In genomic region chr19:6297641-6298040, GRCm38 (mm10) we compare ENCODE assay signal across 8 mouse cellular contexts. TPM values are rescaled to one million over a fixed set of nuclear protein-coding genes. Genes with fewer than 3 reads are reported as not detected.
DNase-seq lines count a peak whose midpoint lies in the region; ATAC-seq and TF ChIP-seq lines count a peak whose summit lies in the region.

No protein-coding gene starts in this region.

- H3K27ac ChIP-seq in spleen, adult 2 months (ENCODE audit: insufficient read depth, low read length): peak overlapping the region; percentile 50; the same call in 1 of the 2 replicates
- peak overlapping the region; percentile 81 for H3K27ac ChIP-seq in bone marrow macrophage, adult 2 months (ENCODE audit: insufficient read depth, low read depth, low read length)
- H3K27ac ChIP-seq in intestine, embryonic 15.5 days: 0 out of 2 replicates have a peak overlapping the region, but pooled peaks have one; percentile 19
- no peak overlapping the region for H3K27ac ChIP-seq in neural tube, embryonic 15.5 days (replicated peaks)

- WGBS in spleen, adult 2 months: 36% methylated on average over 9 of the region's 9 CpGs
- WGBS in intestine, embryonic 15.5 days: 80% methylated on average over 9 of the region's 9 CpGs
- WGBS in neural tube, embryonic 15.5 days: 93% methylated on average over 9 of the region's 9 CpGs

- no peak for ATAC-seq in intestine, embryonic 15.5 days
- ATAC-seq in neural tube, embryonic 15.5 days (ENCODE audit: low FRiP score): no peak

- H3K27me3 ChIP-seq in spleen, adult 2 months (ENCODE audit: control insufficient read depth, insufficient read depth, low read length): no peaks in the 10 kb centered on the region
- no peaks in the 10 kb centered on the region for H3K27me3 ChIP-seq in intestine, embryonic 15.5 days (replicated peaks)
- no peaks in the 10 kb centered on the region for H3K27me3 ChIP-seq in neural tube, embryonic 15.5 days (replicated peaks)

- no peak for TF ChIP-seq POLR2A in spleen, adult 2 months (IDR thresholded peaks at IDR 0.05; ENCODE audit: low read depth, low read length)
- no peak for TF ChIP-seq POLR2A in bone marrow macrophage, adult 2 months (IDR thresholded peaks at IDR 0.05; ENCODE audit: borderline replicate concordance, low read depth, low read length)

- no peak overlapping the region for H3K4me3 ChIP-seq in spleen, adult 2 months (ENCODE audit: extremely low read depth, insufficient read depth, insufficient read length)
- H3K4me3 ChIP-seq in bone marrow macrophage, adult 2 months (ENCODE audit: insufficient read depth, low read length): 0 out of 2 replicates have a peak overlapping the region, but pooled peaks have one; percentile 2
- H3K4me3 ChIP-seq in intestine, embryonic 15.5 days (replicated peaks): no peak overlapping the region
- H3K4me3 ChIP-seq in neural tube, embryonic 15.5 days (replicated peaks): no peak overlapping the region

- no peaks in the 10 kb centered on the region for H3K9me3 ChIP-seq in intestine, embryonic 15.5 days
- H3K9me3 ChIP-seq in neural tube, embryonic 15.5 days (replicated peaks): no peaks in the 10 kb centered on the region

- peaks cover 26% of the 10 kb centered on the region; the same call in 1 of the 2 replicates for H3K4me1 ChIP-seq in spleen, adult 2 months (ENCODE audit: control insufficient read depth, insufficient read depth, insufficient read length)
- peaks cover 87% of the 10 kb centered on the region for H3K4me1 ChIP-seq in bone marrow macrophage, adult 2 months (ENCODE audit: control insufficient read depth, insufficient read depth, low read length)
- no peaks in the 10 kb centered on the region for H3K4me1 ChIP-seq in intestine, embryonic 15.5 days (replicated peaks)
- no peaks in the 10 kb centered on the region for H3K4me1 ChIP-seq in neural tube, embryonic 15.5 days

- H3K4me2 ChIP-seq in intestine, embryonic 15.5 days (replicated peaks): no peak overlapping the region
- H3K4me2 ChIP-seq in neural tube, embryonic 15.5 days: no peak overlapping the region

- peaks cover 31% of the 10 kb centered on the region for H3K36me3 ChIP-seq in spleen, adult 2 months (ENCODE audit: control insufficient read depth, insufficient read depth, low read length)
- peaks cover 40% of the 10 kb centered on the region for H3K36me3 ChIP-seq in intestine, embryonic 15.5 days
- H3K36me3 ChIP-seq in neural tube, embryonic 15.5 days: peaks cover 64% of the 10 kb centered on the region

- no peak for DNase-seq in spleen, adult 2 months (ENCODE audit: low read depth in 1 of 2, low spot score in 2 of 2)
- no peak for DNase-seq in spleen, adult 12 weeks (ENCODE audit: low spot score)
- peak; percentile 76 for DNase-seq in skeletal muscle tissue, adult 2 months (ENCODE audit: low read depth, low spot score)
- DNase-seq in layer of hippocampus, postnatal 36 days: no peak
- DNase-seq in thymus, postnatal 36 days: no peak

- no peak overlapping the region for H3K9ac ChIP-seq in intestine, embryonic 15.5 days
- H3K9ac ChIP-seq in neural tube, embryonic 15.5 days (replicated peaks): no peak overlapping the region

- no peak for TF ChIP-seq CTCF in spleen, adult 2 months (IDR thresholded peaks at IDR 0.05; ENCODE audit: extremely low read depth, insufficient read depth, insufficient read length, insufficient replicate concordance)
- no peak for TF ChIP-seq CTCF in bone marrow macrophage, adult 2 months (IDR thresholded peaks at IDR 0.05; ENCODE audit: low read depth, low read length)

RNA-seq across cellular contexts. Expression of gene Cdc42bpg, which starts 8.6 kb away (rescaled TPM):
- 7.7 and 8.9 TPM in 2 replicates for polyA plus RNA-seq in spleen, adult 2 months (2012; rRNA removed)
- 6.9 and 7.0 TPM in 2 replicates for polyA plus RNA-seq in bone marrow macrophage, adult 2 months (2012; ENCODE audit: insufficient read depth, insufficient read length, missing spikeins)
- polyA plus RNA-seq in intestine, embryonic 15.5 days (2015; fragmentation: Nextera tagmentation; extraction: Ambion mirVana): 1.0 and 1.4 TPM in 2 replicates
- total RNA-seq in layer of hippocampus, postnatal 36 days (2021): 1 to 10 TPM; 4.3 to 6.9 TPM
- polyA plus RNA-seq in neural tube, embryonic 15.5 days (2015; fragmentation: Nextera tagmentation; extraction: Ambion mirVana): 0.33 and 0.36 TPM in 2 replicates

RNA-seq across cellular contexts. Expression of gene Ehd1, which starts 21.1 kb away (rescaled TPM):
- polyA plus RNA-seq in spleen, adult 2 months (2012; rRNA removed): 285 and 377 TPM in 2 replicates
- polyA plus RNA-seq in bone marrow macrophage, adult 2 months (2012; ENCODE audit: insufficient read depth, insufficient read length, missing spikeins): 91.9 and 96.3 TPM in 2 replicates
- 88.8 and 115 TPM in 2 replicates for polyA plus RNA-seq in intestine, embryonic 15.5 days (2015; fragmentation: Nextera tagmentation; extraction: Ambion mirVana)
- total RNA-seq in layer of hippocampus, postnatal 36 days (2021): 10 to 100 TPM; 72.8 to 82.2 TPM
- 80.6 and 87.7 TPM in 2 replicates for polyA plus RNA-seq in neural tube, embryonic 15.5 days (2015; fragmentation: Nextera tagmentation; extraction: Ambion mirVana)

RNA-seq across cellular contexts. Expression of gene Men1, which starts 37.1 kb away (rescaled TPM):
- 54.2 and 57.2 TPM in 2 replicates for polyA plus RNA-seq in spleen, adult 2 months (2012; rRNA removed)
- 28.1 and 29.1 TPM in 2 replicates for polyA plus RNA-seq in bone marrow macrophage, adult 2 months (2012; ENCODE audit: insufficient read depth, insufficient read length, missing spikeins)
- polyA plus RNA-seq in intestine, embryonic 15.5 days (2015; fragmentation: Nextera tagmentation; extraction: Ambion mirVana): 68.8 and 71.9 TPM in 2 replicates
- total RNA-seq in layer of hippocampus, postnatal 36 days (2021): 10 to 100 TPM; 63.3 to 69.8 TPM
- polyA plus RNA-seq in neural tube, embryonic 15.5 days (2015; fragmentation: Nextera tagmentation; extraction: Ambion mirVana): 71.4 and 71.6 TPM in 2 replicates

RNA-seq across cellular contexts. Expression of gene Map4k2, which starts 43.3 kb away (rescaled TPM):
- 487 and 792 TPM in 2 replicates for polyA plus RNA-seq in spleen, adult 2 months (2012; rRNA removed)
- 57.4 and 58.5 TPM in 2 replicates for polyA plus RNA-seq in bone marrow macrophage, adult 2 months (2012; ENCODE audit: insufficient read depth, insufficient read length, missing spikeins)
- polyA plus RNA-seq in intestine, embryonic 15.5 days (2015; fragmentation: Nextera tagmentation; extraction: Ambion mirVana): 8.8 and 11.0 TPM in 2 replicates
- total RNA-seq in layer of hippocampus, postnatal 36 days (2021): 10 to 100 TPM; 74.9 to 87.7 TPM
- 21.9 and 22.2 TPM in 2 replicates for polyA plus RNA-seq in neural tube, embryonic 15.5 days (2015; fragmentation: Nextera tagmentation; extraction: Ambion mirVana)

RNA-seq across cellular contexts. Expression of gene Atg2a, which starts 56.2 kb away (rescaled TPM):
- polyA plus RNA-seq in spleen, adult 2 months (2012; rRNA removed): 47.4 and 57.5 TPM in 2 replicates
- 23.9 and 27.1 TPM in 2 replicates for polyA plus RNA-seq in bone marrow macrophage, adult 2 months (2012; ENCODE audit: insufficient read depth, insufficient read length, missing spikeins)
- 6.9 and 8.7 TPM in 2 replicates for polyA plus RNA-seq in intestine, embryonic 15.5 days (2015; fragmentation: Nextera tagmentation; extraction: Ambion mirVana)
- total RNA-seq in layer of hippocampus, postnatal 36 days (2021): 10 to 100 TPM; 31.3 to 34.0 TPM
- 12.5 and 12.9 TPM in 2 replicates for polyA plus RNA-seq in neural tube, embryonic 15.5 days (2015; fragmentation: Nextera tagmentation; extraction: Ambion mirVana)
